Mouse (Mus musculus): Measurements from ENCODE around the gene Pax2. TPM values are rescaled to one million over a fixed set of nuclear protein-coding genes. Genes with fewer than 3 reads are reported as not detected.

Gene Pax2
- polyA plus RNA-seq, 1 experiment: not detected

- TF ChIP-seq MAX (IDR thresholded peaks at IDR 0.05) (no peak), USF1 (IDR thresholded peaks at IDR 0.05; ENCODE audit: low read depth) (no peak), CEBPB (IDR thresholded peaks at IDR 0.05; ENCODE audit: low read depth) (no peak), FOSL1 (IDR thresholded peaks at IDR 0.05; ENCODE audit: insufficient read depth, low read length, poor library complexity, severe bottlenecking) (no peak), CTCF (IDR thresholded peaks at IDR 0.05; ENCODE audit: control insufficient read depth, insufficient read depth, insufficient read length) (no peak), MYOG (IDR thresholded peaks at IDR 0.05; ENCODE audit: control insufficient read depth, extremely low read depth, insufficient read length) (no peak), MYOD1 (IDR thresholded peaks at IDR 0.05; ENCODE audit: control insufficient read depth, insufficient read length, low read depth) (no peak)
- no peaks in the 10 kb centered on the region for H3K79me3 ChIP-seq (ENCODE audit: low read depth)
- H3K36me3 ChIP-seq (ENCODE audit: control insufficient read depth, insufficient read depth): no peaks in the 10 kb centered on the region
- no peak overlapping the region for H3K4me3 ChIP-seq (ENCODE audit: insufficient read depth, poor library complexity, severe bottlenecking)
- H3K27me3 ChIP-seq (ENCODE audit: control insufficient read depth, insufficient read depth, insufficient read length): peaks cover 54% of the 10 kb centered on the region
- H3ac ChIP-seq (ENCODE audit: control insufficient read depth, insufficient read length, low read depth): no peak overlapping the region
- no peaks in the 10 kb centered on the region for H3K79me2 ChIP-seq (ENCODE audit: control insufficient read depth, insufficient read depth)
These were observed 69.4 kb downstream of the Pax2 start for GRCm38 (mm10) chr19:44825216-44825768.

- Histone ChIP-seq H3ac (ENCODE audit: control insufficient read depth, insufficient read length, low read depth) (no peak overlapping the region), H3K79me2 (ENCODE audit: control insufficient read depth, insufficient read depth) (no peaks in the 10 kb centered on the region), H3K36me3 (ENCODE audit: control insufficient read depth, insufficient read depth) (no peaks in the 10 kb centered on the region), H3K27me3 (ENCODE audit: control insufficient read depth, insufficient read depth, insufficient read length) (peaks cover 54% of the 10 kb centered on the region), H3K79me3 (ENCODE audit: low read depth) (no peaks in the 10 kb centered on the region), H3K4me3 (ENCODE audit: insufficient read depth, poor library complexity, severe bottlenecking) (no peak overlapping the region)
- TF ChIP-seq CEBPB (IDR thresholded peaks at IDR 0.05; ENCODE audit: low read depth): no peak
- no peak for TF ChIP-seq FOSL1 (IDR thresholded peaks at IDR 0.05; ENCODE audit: insufficient read depth, low read length, poor library complexity, severe bottlenecking)
- no peak for TF ChIP-seq CTCF (IDR thresholded peaks at IDR 0.05; ENCODE audit: control insufficient read depth, insufficient read depth, insufficient read length)
- no peak for TF ChIP-seq USF1 (IDR thresholded peaks at IDR 0.05; ENCODE audit: low read depth)
- no peak for TF ChIP-seq MYOD1 (IDR thresholded peaks at IDR 0.05; ENCODE audit: control insufficient read depth, insufficient read length, low read depth)
- no peak for TF ChIP-seq MYOG (IDR thresholded peaks at IDR 0.05; ENCODE audit: control insufficient read depth, extremely low read depth, insufficient read length)
- no peak for TF ChIP-seq MAX (IDR thresholded peaks at IDR 0.05)
These were observed 70.0 kb downstream of the Pax2 start for GRCm38 (mm10) chr19:44825819-44826218.

- no peaks in the 10 kb centered on the region for H3K79me2 ChIP-seq (ENCODE audit: control insufficient read depth, insufficient read depth)
- TF ChIP-seq FOSL1 (IDR thresholded peaks at IDR 0.05; ENCODE audit: insufficient read depth, low read length, poor library complexity, severe bottlenecking): no peak
- no peak for TF ChIP-seq USF1 (IDR thresholded peaks at IDR 0.05; ENCODE audit: low read depth)
- no peak for TF ChIP-seq MYOG (IDR thresholded peaks at IDR 0.05; ENCODE audit: control insufficient read depth, extremely low read depth, insufficient read length)
- no peak for TF ChIP-seq MAX (IDR thresholded peaks at IDR 0.05)
- no peak for TF ChIP-seq MYOD1 (IDR thresholded peaks at IDR 0.05; ENCODE audit: control insufficient read depth, insufficient read length, low read depth)
- TF ChIP-seq CTCF (IDR thresholded peaks at IDR 0.05; ENCODE audit: control insufficient read depth, insufficient read depth, insufficient read length): no peak
- no peak overlapping the region for H3ac ChIP-seq (ENCODE audit: control insufficient read depth, insufficient read length, low read depth)
- no peaks in the 10 kb centered on the region for H3K36me3 ChIP-seq (ENCODE audit: control insufficient read depth, insufficient read depth)
- H3K79me3 ChIP-seq (ENCODE audit: low read depth): no peaks in the 10 kb centered on the region
- H3K27me3 ChIP-seq (ENCODE audit: control insufficient read depth, insufficient read depth, insufficient read length): peaks cover 81% of the 10 kb centered on the region
- no peak overlapping the region for H3K4me3 ChIP-seq (ENCODE audit: insufficient read depth, poor library complexity, severe bottlenecking)
These were observed 77.5 kb downstream of the Pax2 start for GRCm38 (mm10) chr19:44833391-44833790.

- Histone ChIP-seq H3K4me3 (ENCODE audit: insufficient read depth, poor library complexity, severe bottlenecking) (no peak overlapping the region), H3ac (ENCODE audit: control insufficient read depth, insufficient read length, low read depth) (no peak overlapping the region), H3K36me3 (ENCODE audit: control insufficient read depth, insufficient read depth) (no peaks in the 10 kb centered on the region), H3K79me2 (ENCODE audit: control insufficient read depth, insufficient read depth) (no peaks in the 10 kb centered on the region), H3K27me3 (ENCODE audit: control insufficient read depth, insufficient read depth, insufficient read length) (peaks cover 84% of the 10 kb centered on the region), H3K79me3 (ENCODE audit: low read depth) (no peaks in the 10 kb centered on the region)
- TF ChIP-seq MYOG (IDR thresholded peaks at IDR 0.05; ENCODE audit: control insufficient read depth, extremely low read depth, insufficient read length): no peak
- TF ChIP-seq MYOD1 (IDR thresholded peaks at IDR 0.05; ENCODE audit: control insufficient read depth, insufficient read length, low read depth): no peak
- TF ChIP-seq FOSL1 (IDR thresholded peaks at IDR 0.05; ENCODE audit: insufficient read depth, low read length, poor library complexity, severe bottlenecking): no peak
- no peak for TF ChIP-seq USF1 (IDR thresholded peaks at IDR 0.05; ENCODE audit: low read depth)
- TF ChIP-seq CEBPB (IDR thresholded peaks at IDR 0.05; ENCODE audit: low read depth): no peak
These were observed 78.6 kb downstream of the Pax2 start for GRCm38 (mm10) chr19:44834218-44835041.

- Histone ChIP-seq H3ac (ENCODE audit: control insufficient read depth, insufficient read length, low read depth) (no peak overlapping the region), H3K79me2 (ENCODE audit: control insufficient read depth, insufficient read depth) (no peaks in the 10 kb centered on the region), H3K79me3 (ENCODE audit: low read depth) (no peaks in the 10 kb centered on the region), H3K27me3 (ENCODE audit: control insufficient read depth, insufficient read depth, insufficient read length) (peaks cover 92% of the 10 kb centered on the region), H3K4me3 (ENCODE audit: insufficient read depth, poor library complexity, severe bottlenecking) (no peak overlapping the region), H3K36me3 (ENCODE audit: control insufficient read depth, insufficient read depth) (no peaks in the 10 kb centered on the region)
- TF ChIP-seq CEBPB (IDR thresholded peaks at IDR 0.05; ENCODE audit: low read depth) (no peak), USF1 (IDR thresholded peaks at IDR 0.05; ENCODE audit: low read depth) (no peak), MYOG (IDR thresholded peaks at IDR 0.05; ENCODE audit: control insufficient read depth, extremely low read depth, insufficient read length) (no peak), FOSL1 (IDR thresholded peaks at IDR 0.05; ENCODE audit: insufficient read depth, low read length, poor library complexity, severe bottlenecking) (no peak), MYOD1 (IDR thresholded peaks at IDR 0.05; ENCODE audit: control insufficient read depth, insufficient read length, low read depth) (no peak), MAX (IDR thresholded peaks at IDR 0.05) (no peak), CTCF (IDR thresholded peaks at IDR 0.05; ENCODE audit: control insufficient read depth, insufficient read depth, insufficient read length) (no peak)
These were observed 79.4 kb downstream of the Pax2 start for GRCm38 (mm10) chr19:44835042-44835930.

Data from C2C12 (cell line).